Mouse (Mus musculus): ENCODE data around the gene Arid4a.

- TF ChIP-seq GATA1 (IDR thresholded peaks at IDR 0.05; ENCODE audit: borderline replicate concordance, low read length) (no peak), FLI1 (IDR thresholded peaks at IDR 0.05; ENCODE audit: low read length) (no peak)
These were observed 11.9 kb upstream of the Arid4a start for GRCm38 (mm10) chr12:71003760-71004426.

Data from megakaryocyte, embryonic 14.5 days (primary cell).